Mouse (Mus musculus) heart, postnatal 4 days (tissue): ENCODE data around the gene Cobll1. TPM values are rescaled to one million over a fixed set of nuclear protein-coding genes. Genes with fewer than 3 reads are reported as not detected.
"Not testable (repeated sequence)": the region's sequence is repeated elsewhere in the genome, so short reads cannot be mapped to it uniquely, and the experiment has no call there.

Experiments
- DNase-seq: peaks from one replicate; pipeline ENCODE4 v3.0.0; 2021
- total RNA-seq, 2 experiments: library from RNA; stranded (reverse); gene quantifications; 2 replicates each; pipeline ENCODE4 v1.2.3; 2021

Cobll1 gene
- total RNA-seq: 10 to 100 TPM; 34.5 to 34.7 TPM

- DNase-seq: no peak
Observed at GRCm38 (mm10) chr2:65238964-65239570, at the start of gene Cobll1. TSS of gene Cobll1 (minus strand) at chr2:65239403.

DNA sequence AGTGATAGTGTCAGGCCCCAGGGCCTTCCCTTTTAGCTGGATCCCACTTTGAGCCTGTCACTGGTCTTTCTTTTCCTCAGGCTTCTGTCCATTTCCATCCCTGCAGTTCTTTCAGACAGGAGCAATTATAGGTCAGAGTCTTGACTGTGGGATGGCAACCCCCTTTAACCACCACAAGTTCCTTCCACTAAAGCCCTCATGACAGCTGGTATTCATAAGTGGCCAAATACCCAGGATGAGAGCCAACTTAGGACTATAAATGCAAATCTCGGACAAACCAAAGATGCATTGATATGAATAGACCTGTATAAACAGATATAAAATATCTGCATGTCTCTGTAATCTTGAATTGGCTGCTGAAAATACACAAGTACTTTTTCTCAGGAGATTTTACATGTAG, 49.5 kb upstream of the Cobll1 start:
- DNase-seq: no peak

GRCm38 (mm10) chr2:65285380-65285779, 46.2 kb upstream of the Cobll1 start:
- DNase-seq: peak; percentile 7

GRCm38 (mm10) chr2:65282979-65283378, 43.8 kb upstream of the Cobll1 start:
- DNase-seq: no peak

DNA sequence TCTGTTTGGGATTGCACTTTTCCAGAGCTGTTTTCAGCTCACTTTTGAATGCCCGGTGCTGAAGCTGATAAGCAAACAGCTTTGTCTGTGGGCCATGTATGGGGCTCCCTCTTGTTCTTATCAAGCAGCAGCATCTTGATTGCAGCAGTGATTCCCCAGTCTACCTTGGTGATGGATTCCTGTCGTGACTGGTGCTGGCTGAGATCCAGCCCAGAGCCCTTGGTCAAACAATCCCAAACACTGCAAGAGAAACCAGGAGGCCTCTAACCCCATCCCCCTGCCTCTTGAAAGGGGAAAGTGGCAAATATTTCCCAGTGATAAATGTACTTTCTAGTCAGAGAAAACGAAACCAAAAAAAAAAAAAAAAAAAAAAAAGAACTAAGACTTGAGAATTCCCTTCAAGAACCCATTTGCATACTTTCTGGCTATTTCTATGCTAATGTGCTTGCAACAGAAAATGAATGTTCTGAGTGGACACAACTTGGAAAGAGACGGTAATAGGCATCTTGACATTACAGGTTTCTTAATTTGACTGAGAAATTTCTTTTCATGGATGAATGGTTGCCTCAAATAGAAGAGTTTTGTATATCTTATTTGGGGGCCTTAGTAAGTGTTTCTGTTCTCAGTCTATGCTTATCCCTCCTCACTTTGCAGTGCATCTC, 40.0 kb upstream of the Cobll1 start:
- DNase-seq: no peak

GRCm38 (mm10) chr2:65275443-65276061, 36.3 kb upstream of the Cobll1 start:
- no peak for DNase-seq

DNA sequence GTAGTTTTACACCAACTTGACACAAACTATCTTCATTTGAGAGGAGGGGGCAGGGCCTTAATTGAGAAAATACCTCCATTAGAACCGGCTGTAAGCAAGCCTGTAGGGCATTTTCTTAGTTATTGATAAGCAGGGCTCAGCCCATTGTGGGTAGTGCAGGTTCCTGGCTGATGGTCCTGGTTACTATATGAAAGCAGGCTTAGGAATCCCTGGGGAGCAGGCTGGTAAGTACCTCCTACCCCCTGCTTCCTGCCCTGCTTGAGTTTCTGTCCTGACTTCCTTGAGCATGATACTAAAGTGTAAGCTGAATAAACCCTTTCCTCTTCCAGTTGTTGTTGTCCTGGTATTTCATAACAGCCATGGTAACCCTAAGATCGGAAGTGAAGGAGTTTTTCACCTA, 34.7 kb upstream of the Cobll1 start:
- DNase-seq: no peak

GRCm38 (mm10) chr2:65268731-65269130, 29.5 kb upstream of the Cobll1 start:
- DNase-seq: no peak

GRCm38 (mm10) chr2:65267834-65268233, 28.6 kb upstream of the Cobll1 start:
- no peak for DNase-seq

- DNase-seq: no peak
Observed at GRCm38 (mm10) chr2:65266576-65267299, 27.5 kb upstream of the Cobll1 start.

DNA sequence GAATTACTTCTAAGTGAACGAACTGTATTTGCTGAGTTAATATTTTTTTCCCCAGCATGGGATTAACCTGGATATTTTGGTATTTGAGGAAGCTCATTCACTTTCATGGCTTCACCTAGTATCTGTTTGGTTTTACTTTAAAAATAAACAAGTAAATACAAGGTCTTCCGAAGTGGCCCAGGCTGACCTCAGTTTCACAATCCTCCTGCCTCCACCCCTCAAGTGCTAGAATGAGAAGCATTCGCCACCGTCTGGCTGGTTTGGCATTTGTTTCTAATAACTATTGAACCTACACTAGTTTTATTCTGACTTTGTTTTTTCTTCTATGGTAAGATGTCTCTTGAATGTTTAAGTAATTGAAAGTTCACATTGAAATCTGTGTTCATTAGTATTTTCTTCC, 23.0 kb upstream of the Cobll1 start:
- no peak for DNase-seq

- not testable (repeated sequence) for DNase-seq
Observed at GRCm38 (mm10) chr2:65260828-65261227, 21.6 kb upstream of the Cobll1 start.

- DNase-seq: no peak
Observed at GRCm38 (mm10) chr2:65260400-65260799, 21.2 kb upstream of the Cobll1 start.

- no peak for DNase-seq
Observed at GRCm38 (mm10) chr2:65257446-65257845, 18.2 kb upstream of the Cobll1 start.

- no peak for DNase-seq
Observed at GRCm38 (mm10) chr2:65256494-65257254, 17.5 kb upstream of the Cobll1 start.

- DNase-seq: no peak
Observed at GRCm38 (mm10) chr2:65250589-65251104, 11.4 kb upstream of the Cobll1 start.

- DNase-seq: no peak
Observed at GRCm38 (mm10) chr2:65249575-65249974, 10.4 kb upstream of the Cobll1 start.

GRCm38 (mm10) chr2:65240173-65240745, 1.1 kb upstream of the Cobll1 start:
- no peak for DNase-seq

GRCm38 (mm10) chr2:65238171-65238963, 836 bp downstream of the Cobll1 start:
- peak; percentile 86 for DNase-seq

GRCm38 (mm10) chr2:65237610-65238170, 1.5 kb downstream of the Cobll1 start:
- DNase-seq: peak; percentile 48

- DNase-seq: no peak
Observed at GRCm38 (mm10) chr2:65237116-65237515, 2.1 kb downstream of the Cobll1 start.
